Mouse (Mus musculus): ENCODE measurements at regions not wholly inside any gene's neighbourhood (a gene's known extent, or its start where the extent isn't known, plus 50 kb on each side); places are given as distances from the start of the nearest gene placed in this dataset.
A peak's percentile ranks its signal among the peaks of the same experiment; 100 is the strongest.

GRCm38 (mm10) chr5:41206462-41206861, 501.5 kb downstream of the Rab28 start:
- peak in 1 of 2 experiments; percentile 1 for DNase-seq (ENCODE audit: extremely low spot score in 1 of 2, low spot score in 1 of 2)

GRCm38 (mm10) chr5:41204417-41204816, 503.5 kb downstream of the Rab28 start:
- DNase-seq (ENCODE audit: extremely low spot score in 1 of 2, low spot score in 1 of 2): no peak

- no peak for DNase-seq (ENCODE audit: extremely low spot score in 1 of 2, low spot score in 1 of 2)
These were observed 520.8 kb downstream of the Rab28 start for GRCm38 (mm10) chr5:41187193-41187592.

DNA sequence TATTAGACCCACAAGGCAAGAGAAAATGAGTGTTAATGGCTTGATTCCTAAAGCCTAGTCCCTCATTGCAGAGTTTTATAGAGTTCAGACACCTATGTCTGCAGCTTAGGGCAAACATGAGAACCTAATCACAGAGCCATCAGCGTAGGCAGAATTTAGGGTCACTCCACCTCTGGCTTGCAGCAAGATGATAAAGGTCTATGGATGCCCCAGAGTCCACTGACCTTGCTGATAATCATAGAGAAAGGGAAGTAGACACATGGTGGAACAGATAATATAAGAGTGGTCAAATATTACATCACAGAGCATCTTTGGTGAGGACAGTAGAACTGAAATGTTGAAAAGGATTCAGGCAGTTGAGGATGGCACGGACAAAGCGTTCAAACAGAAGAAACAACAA, 530.7 kb downstream of the Rab28 start:
- DNase-seq (ENCODE audit: extremely low spot score in 1 of 2, low spot score in 1 of 2): no peak

DNA sequence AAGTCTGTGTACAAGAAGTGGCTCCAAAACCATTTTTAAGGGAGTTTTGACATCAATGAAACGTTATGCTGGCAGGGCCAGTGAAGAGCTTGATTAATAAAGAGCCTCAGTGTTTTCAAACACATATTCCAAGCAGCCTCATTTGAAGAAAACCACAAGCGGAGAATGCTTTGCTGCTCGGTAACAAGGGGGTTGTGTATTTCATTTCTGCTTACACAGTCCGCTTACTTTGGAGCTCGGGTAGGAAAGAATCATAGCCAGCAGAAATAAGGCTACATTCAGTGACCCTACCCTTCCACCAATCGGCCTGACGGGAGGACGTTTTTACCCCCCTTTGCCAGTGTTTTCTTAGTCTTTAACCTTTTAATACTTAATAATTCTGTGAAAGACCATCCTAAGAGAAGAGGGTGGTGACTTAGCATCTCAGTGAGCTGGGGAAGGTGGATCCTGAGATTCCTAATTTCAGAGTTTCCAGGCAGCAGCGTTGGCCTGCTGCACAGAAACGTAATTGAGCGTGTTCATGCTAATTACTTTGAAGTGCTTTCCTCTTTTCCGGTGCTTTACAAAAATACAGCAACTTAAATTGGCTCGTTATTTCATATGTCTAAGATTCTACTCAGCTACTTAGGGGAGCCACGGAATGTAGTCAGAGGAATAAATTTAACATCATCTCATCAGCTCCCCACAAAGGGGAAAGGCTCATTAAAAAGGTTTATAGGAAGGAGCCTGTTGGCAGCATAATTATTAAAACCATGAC, 541.9 kb downstream of the Rab28 start:
- DNase-seq (ENCODE audit: extremely low spot score in 1 of 2, low spot score in 1 of 2): peak in 1 of 2 experiments; percentile 5

DNA sequence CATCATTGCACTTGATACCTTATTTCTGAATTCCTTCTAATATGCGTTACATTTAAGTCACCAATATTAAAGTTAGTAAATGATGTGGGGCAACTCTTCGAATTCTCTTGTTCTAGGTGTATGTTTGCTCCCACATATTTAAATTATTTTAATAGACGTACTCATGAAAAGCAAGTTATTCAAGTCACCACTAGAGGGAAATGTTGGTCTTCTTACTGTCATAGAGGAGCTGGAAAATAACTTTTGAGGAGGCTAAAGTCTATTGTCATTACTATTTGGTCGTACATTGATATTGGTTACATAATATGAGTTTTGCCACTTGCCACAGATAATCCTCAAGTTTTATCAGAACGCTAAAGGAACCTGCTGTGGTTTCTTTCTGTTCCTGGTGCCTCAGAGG, 582.9 kb downstream of the Rab28 start:
- DNase-seq (ENCODE audit: extremely low spot score in 1 of 2, low spot score in 1 of 2): peak in 1 of 2 experiments; percentile 58

GRCm38 (mm10) chr5:41117658-41118057, 590.3 kb downstream of the Rab28 start:
- no peak for DNase-seq (ENCODE audit: extremely low spot score in 1 of 2, low spot score in 1 of 2)

DNA sequence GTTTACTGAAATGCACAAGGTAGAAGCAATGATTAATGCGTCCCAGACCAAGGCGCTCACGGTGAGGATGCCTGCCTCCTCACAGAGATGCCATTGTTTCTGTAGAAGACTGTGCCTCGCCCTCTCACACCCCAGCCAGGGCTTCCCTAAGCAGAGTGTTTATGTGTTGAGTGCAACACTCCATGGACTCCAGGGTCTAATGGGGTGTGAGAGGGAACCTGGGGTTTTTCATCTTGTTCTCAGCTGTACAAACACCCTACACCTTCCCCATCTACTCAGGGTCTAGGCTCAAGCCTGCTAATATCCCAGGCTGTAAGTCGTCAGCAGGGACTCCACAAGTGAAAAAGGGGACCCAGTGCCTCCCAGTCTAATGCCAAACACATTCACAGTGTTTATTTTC, 620.2 kb downstream of the Rab28 start:
- DNase-seq (ENCODE audit: extremely low spot score in 1 of 2, low spot score in 1 of 2): no peak

DNA sequence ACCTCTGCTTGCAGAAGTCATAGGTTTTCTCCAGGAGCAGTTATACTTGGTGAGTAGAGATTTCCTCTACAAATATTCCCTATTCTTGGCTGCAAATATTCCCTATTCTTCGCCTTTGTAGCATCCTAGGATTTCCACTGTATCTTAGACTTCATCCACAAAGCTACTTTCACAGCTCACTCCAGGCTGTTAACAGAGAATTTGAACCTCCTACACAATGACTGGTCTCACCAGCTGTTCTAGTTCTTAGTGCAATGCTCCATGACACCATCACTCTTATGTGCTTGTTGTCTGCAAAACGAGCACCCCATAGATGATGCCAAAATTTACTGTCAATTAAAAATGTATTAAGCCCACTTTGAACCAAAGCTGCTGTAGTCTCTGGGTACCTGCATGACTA, 631.5 kb downstream of the Rab28 start:
- peak; percentile 38 to 67 for DNase-seq (ENCODE audit: extremely low spot score in 1 of 2, low spot score in 1 of 2)

DNA sequence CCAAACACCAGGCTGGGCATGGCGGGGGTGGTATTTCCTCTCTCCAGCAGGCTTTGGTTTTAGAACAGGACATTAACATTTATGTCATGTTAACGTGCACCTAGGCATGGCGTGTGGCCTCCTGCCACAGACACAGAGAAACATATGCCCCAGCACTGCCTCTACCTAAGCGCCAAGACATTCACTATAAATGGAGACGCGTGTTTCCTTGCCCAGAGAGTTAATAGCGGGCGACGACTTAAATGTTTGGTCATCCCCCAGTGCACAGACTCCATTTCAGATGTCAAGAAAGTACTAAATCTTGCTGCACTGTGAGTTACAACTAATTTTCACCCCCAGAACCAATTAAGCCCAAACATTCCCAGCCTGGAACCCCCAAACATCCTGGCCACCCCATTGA, 646.3 kb downstream of the Rab28 start:
- DNase-seq (ENCODE audit: extremely low spot score in 1 of 2, low spot score in 1 of 2): no peak

GRCm38 (mm10) chr5:41061222-41061621, 646.7 kb downstream of the Rab28 start:
- no peak for DNase-seq (ENCODE audit: extremely low spot score in 1 of 2, low spot score in 1 of 2)

DNA sequence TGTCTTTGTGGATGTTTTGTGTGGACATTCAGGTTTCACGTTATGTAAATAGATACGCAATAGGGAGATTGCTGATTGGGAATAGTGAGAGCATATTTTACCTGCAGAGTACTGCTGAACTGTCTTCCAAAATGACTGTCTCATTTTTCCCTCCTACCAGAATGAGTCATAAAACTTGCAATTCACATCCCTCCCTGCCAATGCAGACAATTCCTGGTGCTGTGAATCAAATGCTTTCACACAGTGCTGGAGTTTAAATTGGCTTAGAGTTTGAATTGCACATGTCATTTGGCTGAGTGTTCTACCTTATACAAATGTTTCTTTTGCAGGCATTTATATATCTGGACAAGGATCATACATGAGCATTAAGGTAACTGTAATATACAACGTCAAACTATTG, 649.9 kb downstream of the Rab28 start:
- peak in 1 of 2 experiments; percentile 61 for DNase-seq (ENCODE audit: extremely low spot score in 1 of 2, low spot score in 1 of 2)

DNA sequence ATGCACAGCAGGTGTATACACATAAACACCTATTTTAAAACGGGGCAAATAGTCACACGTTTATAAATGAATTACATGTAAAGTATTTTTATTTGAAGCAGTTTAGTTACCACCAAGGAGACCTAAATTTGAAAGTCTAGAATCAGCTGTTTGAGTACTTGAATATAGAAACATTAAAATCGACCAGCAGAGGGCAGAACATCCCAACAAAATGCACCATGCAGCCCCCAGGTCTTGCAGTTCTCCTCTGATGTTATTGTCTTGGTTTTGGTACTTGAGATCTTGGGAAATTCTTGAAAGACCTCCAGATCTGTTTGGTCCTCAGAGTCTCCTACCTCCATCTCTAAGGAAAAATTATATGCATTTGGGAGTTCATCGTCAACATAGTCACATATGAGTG, 656.0 kb downstream of the Rab28 start:
- DNase-seq (ENCODE audit: extremely low spot score in 1 of 2, low spot score in 1 of 2): peak in 1 of 2 experiments; percentile 72

- no peak for DNase-seq (ENCODE audit: extremely low spot score in 1 of 2, low spot score in 1 of 2)
These were observed 659.4 kb downstream of the Rab28 start for GRCm38 (mm10) chr5:41048515-41048914.

DNA sequence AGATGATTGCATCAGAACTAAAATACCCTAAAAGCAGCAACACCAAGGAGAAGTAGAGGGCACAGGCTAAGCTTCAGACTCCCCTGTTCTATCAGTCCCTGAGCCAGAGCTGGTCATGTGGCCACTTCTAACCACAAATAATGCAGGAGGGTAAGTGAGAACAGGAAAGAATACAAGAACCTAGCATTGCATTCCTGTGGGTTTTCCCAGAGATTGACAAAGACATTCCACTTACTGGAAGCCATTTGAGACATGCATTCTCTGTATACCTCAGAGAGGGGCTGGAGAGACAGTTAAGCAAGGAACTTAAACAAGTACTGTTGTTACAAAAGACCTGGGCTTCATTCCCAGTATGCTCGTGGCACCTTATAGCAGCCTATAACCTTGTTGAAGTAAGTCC, 662.7 kb downstream of the Rab28 start:
- no peak for DNase-seq (ENCODE audit: extremely low spot score in 1 of 2, low spot score in 1 of 2)

GRCm38 (mm10) chr5:41044465-41044864, 663.5 kb downstream of the Rab28 start:
- DNase-seq (ENCODE audit: extremely low spot score in 1 of 2, low spot score in 1 of 2): peak; percentile 41 to 93

DNA sequence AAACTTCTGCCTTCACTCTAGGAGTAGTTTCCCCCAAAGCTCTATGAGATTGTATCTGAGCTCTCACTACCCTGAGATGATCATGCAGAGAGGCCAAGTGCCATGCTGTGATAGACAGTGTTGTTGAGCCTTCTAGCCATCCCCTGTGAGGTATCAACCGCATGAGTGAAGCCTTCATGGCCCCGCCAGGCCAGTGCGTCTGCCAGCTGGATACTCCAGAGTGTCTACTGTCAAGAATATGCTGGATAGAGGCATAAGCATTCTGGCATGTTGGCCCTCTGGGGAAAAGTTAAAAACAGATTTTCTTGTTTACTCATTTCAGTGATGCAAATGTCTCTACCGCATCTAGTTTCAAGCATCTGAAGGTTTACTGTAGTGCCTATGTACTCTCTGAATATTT, 669.2 kb downstream of the Rab28 start:
- DNase-seq (ENCODE audit: extremely low spot score in 1 of 2, low spot score in 1 of 2): no peak

GRCm38 (mm10) chr5:41006692-41007091, 701.3 kb downstream of the Rab28 start:
- peak in 1 of 2 experiments; percentile 32 for DNase-seq (ENCODE audit: extremely low spot score in 1 of 2, low spot score in 1 of 2)

DNA sequence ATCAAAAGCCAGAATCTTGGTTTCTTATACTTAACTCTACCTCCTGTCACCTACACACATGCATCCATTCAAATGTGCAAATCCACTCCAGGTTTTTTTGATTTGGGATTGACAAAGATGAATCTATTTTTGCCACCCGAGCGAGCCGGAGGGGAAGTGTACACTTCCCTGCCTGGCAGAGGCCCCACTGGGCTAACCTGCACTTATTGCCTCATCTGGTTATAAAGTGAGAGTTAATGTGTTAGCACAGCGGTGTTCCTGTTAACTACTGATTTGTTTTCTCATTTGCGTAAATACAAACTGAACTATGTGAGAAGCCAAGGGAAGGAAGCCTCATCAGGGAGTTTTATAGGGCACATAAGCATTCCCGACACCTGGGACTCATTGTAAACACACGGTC, 721.4 kb downstream of the Rab28 start:
- DNase-seq (ENCODE audit: extremely low spot score in 1 of 2, low spot score in 1 of 2): no peak

DNA sequence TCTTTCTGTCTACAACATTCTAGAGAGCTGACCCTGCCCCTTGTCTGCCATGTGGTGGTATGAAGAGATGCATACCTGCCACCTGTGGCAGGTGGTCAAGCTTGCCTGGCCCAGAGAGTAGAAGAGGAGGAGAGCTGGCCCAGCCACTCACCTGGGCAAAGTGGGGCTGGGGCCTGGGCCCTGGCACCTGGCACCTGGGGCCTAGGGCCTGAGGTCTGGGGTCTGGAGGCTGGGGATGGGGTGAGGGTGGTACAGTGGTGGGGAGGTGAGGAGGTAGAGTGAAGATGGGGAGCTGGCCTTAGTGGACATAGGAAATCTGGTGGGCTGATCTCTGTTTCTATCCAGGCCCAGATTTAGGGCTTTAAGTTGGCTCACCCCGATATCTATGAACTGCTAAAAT, 733.1 kb downstream of the Rab28 start:
- DNase-seq (ENCODE audit: extremely low spot score in 1 of 2, low spot score in 1 of 2): no peak

DNA sequence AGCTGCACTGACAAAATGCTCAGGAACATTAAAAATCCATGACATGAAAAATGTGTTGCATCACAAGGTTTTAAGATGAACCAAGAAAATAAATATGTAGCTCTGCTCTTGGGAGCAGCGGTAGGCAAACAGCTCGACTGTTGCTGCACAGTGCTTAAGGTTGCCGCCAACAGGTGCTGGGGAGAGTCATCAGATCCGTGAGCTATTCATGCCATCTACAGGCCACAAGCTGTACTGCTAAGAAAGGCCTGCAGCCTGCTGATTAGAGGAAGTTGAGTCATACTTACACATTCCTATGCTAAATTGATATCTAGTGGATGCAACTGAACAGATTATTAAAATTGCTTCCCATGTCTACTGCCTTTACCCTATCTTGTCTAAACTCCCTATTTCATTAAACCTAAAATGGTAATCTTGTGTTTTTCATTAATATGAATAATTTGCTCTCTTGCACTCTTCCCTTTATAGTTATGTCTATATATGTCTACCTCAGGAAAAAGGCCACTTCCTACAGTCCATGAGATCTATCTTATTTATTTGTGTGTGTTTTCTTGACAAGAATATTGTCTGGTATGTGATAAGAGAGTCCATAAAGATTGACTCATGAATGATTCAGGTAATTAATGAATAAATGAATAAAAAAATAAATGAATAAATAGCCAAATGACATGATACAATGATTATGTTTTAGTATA, 754.9 kb downstream of the Rab28 start:
- DNase-seq (ENCODE audit: extremely low spot score in 1 of 2, low spot score in 1 of 2): peak; percentile 69 to 88

GRCm38 (mm10) chr5:40929127-40929526, 778.8 kb downstream of the Rab28 start:
- peak in 1 of 2 experiments; percentile 58 for DNase-seq (ENCODE audit: extremely low spot score in 1 of 2, low spot score in 1 of 2)
